Mouse (Mus musculus) E14TG2a.4 (cell line): ENCODE results near the gene Hoxa7.

Experiments
- CTCF ChIP-seq: conservative IDR thresholded peaks from 2 replicates; pipeline ENCODE4 v1.5.1; 2014; ENCODE audit warnings: low read length
- NANOG ChIP-seq: IDR thresholded peaks from 2 replicates; pipeline ENCODE4 v1.6.1; 2014; ENCODE audit warnings: borderline replicate concordance, low read length, mixed read lengths
- POU5F1 ChIP-seq: IDR thresholded peaks from 2 replicates; pipeline ENCODE4 v1.6.1; 2014; ENCODE audit warnings: low read length, borderline replicate concordance

DNA sequence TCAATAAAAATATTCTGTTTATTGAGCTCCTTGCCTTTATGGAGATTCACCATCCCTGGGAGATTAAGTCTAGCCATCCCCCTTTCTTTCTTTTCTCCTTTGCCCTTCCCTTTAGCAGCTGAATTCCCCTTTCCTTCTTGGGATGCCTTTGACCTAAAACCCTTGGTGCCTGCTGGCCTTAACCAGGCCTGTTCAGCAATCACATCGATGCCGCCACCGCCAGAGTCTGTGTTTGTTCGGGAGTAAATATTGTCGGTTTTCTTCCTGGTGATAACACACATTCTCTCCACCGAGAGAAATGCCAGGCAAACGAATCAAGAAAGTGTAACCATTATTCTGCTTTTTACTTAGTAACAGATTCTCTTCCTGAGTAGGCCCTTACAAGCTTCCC, 16.5 kb upstream of the Hoxa7 start:
- TF ChIP-seq CTCF (no peak), POU5F1 (no peak), NANOG (no peak)
